Mouse (Mus musculus) kidney, adult 11 months (tissue): Measurements from ENCODE around the gene Bbx.

Source experiments
- DNase-seq: peaks from one replicate; pipeline ENCODE4 v3.0.0; 2022

Gene Bbx

DNA sequence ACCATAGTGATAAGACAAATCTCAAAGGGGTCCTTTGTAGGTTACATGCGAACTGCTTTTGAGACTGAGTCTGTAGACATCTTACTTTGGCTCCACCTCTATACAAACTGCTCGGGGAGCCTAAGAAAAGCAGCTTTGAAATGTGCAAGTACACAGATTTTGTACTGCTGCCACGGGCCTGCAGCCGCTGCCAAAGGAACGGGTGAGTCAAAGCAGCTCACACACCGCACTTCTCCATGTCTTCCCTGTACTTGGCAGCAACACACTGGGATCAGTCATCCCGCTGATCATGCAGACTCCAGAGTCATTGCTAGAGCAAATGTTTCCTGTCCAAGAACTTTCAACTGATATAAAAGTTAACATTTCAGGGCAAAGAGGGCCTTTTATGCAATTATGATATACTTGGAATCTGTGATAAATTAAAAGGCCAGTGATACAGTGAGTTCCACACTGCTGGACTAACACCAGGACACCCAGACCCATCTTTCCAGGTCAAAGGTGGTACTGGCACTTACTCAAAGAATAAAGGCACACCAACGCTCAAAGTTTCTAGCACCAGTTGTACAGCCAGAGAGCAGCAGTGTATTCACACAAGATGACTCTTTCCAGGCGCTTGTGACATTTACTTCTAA lies 122.7 kb downstream of the Bbx start:
- peak; percentile 57 for DNase-seq

DNA sequence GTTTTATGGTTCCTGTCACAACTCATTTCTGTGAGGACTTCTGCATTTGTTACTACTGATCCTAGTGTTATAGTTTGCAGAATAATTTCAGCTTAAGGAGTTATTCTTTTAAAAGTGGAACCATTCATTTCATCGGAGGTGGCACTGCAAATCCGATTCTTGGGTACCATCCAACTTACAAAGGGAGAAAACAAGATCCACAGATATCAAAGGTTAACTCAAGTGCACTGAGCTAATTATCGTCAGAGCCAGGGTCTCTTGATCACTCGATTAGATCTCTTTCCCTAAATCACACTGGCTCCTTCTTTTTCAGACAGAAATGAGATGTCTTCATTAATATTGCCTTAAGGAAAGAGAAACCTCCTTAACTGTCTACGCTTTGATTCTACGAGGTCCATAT lies 123.9 kb downstream of the Bbx start:
- DNase-seq: no peak

DNA sequence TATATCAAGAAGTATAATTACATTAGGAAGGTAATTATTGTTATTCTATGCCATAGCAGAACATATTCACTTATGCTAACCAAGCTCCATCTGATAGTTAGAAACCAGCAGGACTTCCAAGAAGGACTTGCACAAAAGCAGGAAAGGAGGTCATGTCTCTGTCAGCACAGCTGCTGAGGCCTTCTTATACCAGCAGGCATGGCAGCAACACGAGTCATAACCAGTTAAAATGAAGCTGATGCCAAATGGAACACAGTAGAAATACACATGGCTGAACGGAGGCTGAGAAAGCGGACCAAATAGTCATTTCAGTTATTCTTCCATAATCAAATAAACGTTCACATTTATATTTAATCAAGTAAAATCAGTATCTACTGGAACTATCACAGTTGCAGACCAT lies 125.0 kb downstream of the Bbx start:
- DNase-seq: no peak

DNA sequence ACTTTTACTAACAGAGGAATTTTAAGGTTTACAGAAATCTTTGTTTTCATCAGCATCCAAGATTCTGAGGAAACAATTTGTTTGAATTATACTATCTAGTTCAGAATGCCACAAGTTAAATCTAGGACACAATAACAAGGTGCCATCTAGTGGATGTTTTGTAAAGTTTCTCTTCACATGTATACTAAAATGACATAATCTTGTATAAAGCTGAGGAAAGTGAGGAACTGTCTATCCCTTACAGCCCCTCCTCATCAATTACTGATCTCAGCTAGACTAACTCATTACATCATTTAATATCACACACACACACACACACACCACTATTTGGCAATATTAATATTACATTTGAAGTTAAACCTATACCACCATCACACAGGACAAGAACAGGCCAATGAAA lies 125.5 kb downstream of the Bbx start:
- DNase-seq: no peak

DNA sequence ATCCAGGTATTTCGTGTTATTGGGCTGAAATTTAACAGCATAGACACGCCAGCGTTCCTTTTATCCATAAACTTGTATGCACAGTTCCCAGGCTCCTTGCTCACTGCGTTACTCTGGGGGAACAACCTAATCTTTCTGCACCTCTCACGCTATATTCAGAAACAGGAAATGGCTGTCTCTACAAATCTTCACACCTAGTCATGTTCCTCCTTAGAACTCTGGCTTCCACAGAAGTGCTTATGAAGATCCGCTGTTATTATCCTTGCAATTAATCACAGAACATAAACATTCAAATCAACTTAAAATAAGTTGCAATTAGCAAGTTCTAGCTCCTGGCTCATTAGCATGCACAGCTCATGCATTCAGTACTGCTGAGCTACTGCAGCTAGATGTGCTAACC lies 127.0 kb downstream of the Bbx start:
- no peak for DNase-seq

DNA sequence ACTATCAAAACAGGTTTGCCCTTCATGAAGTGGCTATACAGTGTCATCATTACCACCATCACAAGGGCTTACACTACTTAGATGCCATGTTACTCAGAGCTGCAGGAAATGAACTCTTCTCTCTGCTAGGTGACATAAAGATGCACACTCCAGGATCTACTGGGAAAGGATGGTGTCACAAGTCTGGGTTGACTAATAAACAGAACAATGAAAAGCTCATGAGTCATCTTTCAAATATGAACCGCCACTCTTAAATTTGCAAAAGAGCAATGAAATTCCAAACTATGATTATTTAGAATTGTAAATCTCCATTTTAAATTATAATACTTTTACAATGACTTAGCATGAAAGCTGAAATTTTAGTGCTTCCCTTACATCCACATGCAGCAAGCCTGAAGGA lies 129.6 kb downstream of the Bbx start:
- no peak for DNase-seq

DNA sequence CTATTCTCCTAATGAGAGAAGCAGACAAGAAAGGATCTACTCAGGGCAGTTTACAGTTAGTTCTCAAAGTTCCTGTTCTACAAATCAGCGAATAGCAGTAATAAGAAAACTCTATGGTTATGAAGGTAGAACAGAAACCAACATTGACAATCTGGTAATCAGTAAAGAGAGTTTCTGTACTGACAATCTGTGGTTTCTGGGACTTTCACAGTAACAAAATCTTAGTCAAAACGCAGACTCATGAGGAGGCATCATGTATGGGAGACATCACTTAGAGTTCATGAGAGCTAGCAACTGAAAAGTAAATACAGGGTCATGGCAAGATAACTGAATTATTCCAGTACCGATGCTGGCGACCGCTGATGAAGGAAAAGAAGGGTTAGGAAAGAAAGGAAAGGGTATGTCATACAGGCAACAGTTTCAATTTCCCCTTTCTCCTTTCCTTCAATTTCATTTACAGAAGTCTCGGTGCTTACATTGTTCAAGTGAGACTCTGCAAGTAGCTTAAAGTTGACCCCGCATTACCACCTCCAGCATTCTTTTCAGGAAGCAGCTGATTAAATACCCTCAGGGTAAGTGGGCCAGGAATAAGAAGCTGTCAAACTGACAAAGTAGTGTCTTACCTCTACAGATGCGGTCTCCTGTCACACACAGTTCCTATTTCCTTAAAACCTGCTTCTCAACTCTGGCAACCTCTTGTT lies 133.3 kb downstream of the Bbx start:
- no peak for DNase-seq

DNA sequence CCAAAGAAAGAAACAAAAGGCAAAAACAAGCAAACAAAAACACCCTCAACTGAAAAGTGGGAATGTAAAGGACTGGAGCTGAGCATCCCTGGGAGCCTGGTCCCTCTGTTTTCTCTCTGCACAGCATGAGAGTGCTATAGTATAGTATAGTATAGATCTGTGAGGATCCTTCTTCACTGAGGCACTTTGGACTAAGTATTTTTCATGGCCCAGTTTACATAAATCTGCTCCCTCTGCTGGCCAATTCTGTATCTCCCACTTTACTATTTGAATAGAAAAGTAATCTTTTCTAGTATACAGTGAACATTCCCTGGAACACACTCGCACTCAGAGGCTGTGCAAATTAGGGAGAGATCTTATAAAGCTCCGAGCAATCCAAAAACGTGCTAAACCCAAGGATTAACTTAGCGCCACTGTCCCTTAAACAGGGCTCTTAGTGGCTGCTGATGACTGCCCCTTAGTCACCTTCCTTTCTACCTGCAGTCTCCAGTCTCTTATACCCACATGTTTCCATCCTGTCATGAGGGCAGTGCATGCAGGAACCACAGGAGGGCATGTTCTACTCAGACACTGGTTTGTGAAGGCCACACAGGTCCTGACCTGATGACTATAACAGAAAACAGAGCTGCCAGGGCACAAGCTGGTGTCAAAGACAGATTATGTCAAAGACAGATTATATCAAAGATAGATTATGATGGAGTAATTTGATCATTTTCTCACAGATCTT lies 138.5 kb downstream of the Bbx start:
- DNase-seq: no peak

DNA sequence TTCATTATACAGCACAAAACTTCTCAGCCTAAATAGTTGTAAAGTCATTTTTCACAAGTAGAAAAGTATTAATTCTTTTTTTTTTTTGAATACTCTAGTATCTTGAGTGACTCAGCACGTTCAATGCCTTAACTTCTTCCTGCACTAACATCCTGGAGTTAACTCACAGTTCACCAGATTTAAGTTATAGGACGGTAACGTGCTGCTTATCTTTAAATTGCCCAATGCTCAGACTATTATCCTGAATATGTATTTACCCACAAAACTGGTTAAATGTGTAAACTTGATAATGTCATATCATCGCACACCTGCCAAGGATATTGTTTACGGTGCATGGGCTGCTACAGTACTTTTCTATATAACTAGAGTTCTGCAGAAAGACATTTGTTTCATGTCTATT lies 139.4 kb downstream of the Bbx start:
- no peak for DNase-seq

DNA sequence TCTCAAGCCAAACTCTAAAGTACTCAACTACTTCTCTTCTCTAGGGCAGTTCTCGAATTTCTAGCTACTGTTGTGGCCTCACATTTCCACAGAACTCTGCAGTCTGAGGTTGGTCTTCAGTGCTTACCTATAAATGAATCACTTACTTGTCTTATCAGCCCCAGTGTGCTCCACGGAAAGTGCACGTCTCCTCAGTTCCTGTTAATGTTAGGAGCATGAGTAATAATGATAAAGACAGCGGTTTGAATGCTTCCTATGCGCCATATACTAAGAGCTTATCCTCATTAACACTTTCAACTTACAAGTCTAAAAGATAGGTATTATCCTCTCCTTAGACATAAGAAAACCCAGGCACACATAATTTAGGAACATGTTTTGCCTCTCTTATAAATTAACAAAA lies 142.4 kb downstream of the Bbx start:
- no peak for DNase-seq

DNA sequence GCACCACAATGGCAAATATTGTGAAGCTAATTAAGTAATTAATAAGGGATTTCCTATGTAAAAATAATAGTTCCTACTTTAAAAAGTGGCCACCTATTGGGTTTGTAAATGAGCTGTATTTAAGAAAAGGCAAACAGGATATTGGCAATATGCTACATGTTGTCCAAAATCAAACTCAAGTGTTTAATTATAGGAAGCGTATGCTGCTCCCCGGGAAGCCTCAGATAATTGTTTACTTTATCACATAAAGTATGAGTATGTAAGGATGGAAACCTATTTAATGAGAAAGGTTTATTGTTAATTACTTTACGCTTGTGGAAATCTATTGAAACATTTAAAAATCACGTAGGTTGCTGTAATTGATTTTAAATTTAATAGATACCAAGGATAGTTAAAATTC lies 159.4 kb downstream of the Bbx start:
- no peak for DNase-seq

DNA sequence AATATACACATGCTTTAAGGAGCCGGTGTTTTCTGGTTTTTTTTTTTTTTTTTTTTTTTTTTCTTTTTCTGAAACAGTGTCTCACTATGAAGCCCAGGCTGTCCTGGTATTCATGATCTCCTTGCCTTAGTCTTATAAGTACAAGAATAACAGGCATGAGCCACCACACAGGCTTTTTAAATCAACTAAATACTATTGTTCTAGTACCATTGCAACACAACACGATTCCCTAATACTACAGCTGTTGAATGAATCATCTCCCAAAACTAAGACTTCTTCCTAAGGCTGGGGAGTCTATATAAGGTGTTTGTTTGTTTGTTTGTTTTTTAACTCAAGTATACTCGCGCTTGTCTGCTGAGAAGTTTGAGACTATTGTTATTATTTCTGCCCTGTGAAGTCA lies 169.5 kb downstream of the Bbx start:
- no peak for DNase-seq

DNA sequence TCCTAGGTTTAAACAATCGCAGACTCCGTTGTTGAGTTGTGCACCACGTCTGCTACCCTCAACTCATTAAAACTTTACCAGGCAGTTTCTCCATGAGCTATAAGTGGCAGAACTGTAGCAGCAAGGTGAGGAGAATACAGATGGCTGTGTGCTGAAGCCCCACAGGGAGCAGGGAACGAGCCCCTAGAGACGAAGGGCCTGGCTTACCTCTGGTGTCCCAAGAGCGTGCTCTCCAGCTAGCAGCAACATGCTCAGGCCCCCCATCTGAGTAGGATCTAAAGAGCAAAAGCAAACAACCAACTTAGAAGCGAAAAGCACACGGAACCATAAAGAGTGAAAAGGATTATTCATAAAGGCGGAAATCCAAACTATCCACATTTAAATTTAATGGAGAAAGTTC lies 170.0 kb downstream of the Bbx start:
- no peak for DNase-seq

DNA sequence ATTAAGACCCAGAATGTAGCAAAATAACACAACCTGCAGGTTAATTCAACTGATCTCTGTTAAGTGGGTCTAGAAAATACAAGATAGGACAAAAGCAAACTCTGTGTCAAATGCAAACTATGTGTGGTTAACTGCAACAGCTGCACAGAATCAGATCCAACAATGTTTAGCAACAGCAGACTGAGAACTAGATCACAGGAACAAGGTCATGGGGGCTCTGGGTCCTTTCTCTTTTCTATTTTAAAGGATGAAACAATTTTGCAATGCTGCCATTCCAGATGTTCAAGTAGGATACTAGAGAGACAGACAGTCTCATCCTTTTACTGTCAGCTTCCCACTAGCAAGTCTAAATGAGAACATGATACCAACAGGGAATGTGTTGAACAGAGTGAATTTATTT lies 170.4 kb downstream of the Bbx start:
- DNase-seq: no peak

DNA sequence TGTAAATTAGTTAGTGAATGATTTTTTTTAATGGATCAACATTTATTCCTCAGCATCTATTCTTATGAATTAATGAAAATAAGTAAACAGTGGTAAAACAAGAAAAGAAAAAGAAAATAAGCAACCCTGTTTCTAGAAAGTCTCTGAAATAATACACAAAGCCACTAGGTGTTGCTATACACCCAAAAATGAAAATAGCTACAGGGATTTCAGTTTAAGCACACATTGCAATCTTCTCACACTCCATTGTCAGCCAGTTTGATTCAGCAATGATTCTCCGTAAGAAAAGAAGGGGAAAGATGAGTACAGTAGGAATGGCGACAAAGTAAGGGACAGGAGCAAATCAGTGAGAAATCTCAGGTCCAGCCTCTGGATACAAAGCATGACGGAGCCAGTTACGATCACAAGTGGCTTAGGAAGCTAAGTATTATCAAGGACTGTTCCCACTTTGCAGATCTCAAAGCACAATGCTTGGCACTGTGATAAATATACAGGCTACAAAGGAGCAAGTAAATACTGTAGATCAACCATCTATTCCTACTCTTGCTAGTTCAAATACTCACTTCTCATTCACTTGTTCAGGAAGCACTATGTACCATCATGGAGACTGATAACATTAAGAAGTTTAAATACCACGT lies 177.5 kb downstream of the Bbx start:
- DNase-seq: no peak

DNA sequence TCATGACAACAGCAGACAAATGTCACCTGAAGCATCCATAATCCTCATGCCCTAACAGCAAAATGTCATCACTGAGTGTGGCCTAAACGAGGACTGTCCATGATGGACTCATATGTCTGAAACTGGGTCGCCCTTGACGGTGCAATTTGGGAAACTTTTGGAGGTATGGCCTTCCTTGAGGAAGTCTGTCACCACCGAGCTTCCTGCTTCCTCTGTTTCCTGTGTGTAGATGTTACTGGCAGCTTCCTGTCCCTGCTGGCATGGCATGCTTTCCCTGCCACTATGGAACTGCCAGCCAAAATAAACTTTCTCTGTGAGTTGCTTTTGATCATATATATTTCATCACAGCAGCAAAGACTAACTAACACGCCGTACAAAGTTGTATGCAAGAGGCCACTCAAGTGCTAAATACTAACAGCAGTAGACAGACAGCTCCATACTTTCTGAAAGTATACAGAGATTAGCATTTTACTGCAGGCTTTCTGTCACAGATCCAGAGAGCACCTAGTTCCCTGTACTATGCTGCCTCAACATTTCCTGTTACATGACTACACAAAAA lies 180.7 kb downstream of the Bbx start:
- DNase-seq: no peak

DNA sequence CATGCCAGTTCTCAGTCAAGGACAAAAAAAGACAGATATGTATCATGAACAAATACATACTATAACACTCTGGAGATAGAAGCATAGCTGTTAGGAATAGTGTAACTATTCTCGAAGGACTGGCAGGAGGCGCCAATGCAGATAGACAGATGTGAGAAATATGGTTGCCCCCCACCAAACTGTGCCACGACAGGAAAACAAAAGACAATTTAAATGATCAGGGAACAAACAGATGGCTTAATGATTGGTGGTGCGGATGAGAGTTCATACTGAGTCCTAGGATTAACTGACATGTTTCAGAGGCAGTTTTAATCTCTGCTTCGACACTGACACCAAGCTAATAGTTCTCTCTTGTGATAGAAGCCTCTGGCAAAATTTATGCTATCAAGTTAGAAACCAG lies 181.7 kb downstream of the Bbx start:
- DNase-seq: no peak

DNA sequence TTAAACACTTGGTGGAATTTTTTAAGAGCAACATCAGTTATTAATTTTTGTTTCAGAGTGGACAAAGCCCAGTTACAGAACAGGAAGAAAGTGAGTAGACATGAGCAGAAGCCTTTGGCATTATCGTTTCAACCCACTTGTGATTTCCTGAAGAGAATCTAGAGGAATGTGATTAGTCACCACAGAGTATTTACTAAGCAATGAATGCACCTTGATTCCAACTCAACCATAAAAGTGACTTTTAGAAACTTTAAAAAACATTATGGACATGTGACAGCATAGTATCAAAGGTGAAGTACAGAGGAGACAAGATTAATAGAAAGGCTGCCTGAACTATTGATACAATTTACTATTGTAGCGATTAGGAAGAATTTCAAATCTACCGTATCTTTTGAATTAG lies 183.2 kb downstream of the Bbx start:
- no peak for DNase-seq

DNA sequence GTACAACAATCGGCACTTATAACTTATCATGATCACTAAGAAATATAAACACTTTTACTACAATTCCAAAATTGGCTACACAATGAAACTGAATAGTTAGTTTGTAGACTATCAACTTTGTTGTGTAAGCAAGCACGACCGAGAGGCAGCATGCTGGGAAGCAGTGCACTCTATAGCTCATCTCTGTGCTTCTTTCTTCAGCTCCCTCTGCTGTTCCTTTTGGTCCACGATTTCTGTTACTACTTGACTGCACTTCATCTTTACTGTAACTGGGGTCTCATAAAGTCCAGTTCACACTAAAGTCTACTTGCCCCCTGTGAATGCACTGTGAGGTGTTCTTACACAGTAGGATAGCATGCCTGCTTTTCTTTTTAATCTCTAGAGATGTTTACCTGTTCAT lies 189.7 kb downstream of the Bbx start:
- no peak for DNase-seq

DNA sequence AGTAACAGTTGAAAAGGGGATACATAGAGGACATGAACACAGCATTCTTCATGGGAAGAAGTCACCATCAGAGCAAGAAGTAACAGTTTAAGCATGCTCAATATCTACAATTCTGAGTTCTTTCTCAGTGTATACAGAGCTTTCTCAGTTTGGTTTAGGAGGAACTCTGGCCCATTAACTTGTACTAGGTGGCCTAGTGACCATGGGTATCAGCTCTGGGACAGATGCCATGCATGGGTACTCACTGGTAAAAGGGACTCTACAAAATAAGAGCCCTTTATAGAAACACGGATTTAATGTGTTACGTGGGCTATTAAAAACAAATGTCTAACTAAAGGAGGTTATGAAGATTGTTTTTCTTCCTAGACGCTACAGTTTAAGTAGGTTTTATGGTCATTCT lies 190.6 kb downstream of the Bbx start:
- DNase-seq: no peak

DNA sequence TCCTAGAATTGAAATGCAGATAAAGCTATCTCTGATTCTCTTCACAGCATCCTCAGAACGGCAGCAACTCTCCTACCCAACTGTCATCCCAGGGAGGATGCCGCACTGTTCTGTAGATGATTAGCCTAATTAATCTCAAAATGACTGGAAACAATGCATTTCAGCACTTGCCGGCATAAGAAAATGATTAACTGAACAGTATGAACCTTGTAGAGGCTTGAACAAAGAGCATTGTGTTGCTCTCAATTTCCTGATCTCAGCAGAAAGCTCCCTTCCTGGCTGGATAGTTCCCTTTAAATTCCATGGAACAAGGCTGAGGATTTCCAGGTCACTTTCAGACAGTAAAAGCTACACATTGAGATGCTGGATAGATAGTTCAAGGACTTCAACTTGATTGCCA lies 197.0 kb downstream of the Bbx start:
- DNase-seq: no peak

DNA sequence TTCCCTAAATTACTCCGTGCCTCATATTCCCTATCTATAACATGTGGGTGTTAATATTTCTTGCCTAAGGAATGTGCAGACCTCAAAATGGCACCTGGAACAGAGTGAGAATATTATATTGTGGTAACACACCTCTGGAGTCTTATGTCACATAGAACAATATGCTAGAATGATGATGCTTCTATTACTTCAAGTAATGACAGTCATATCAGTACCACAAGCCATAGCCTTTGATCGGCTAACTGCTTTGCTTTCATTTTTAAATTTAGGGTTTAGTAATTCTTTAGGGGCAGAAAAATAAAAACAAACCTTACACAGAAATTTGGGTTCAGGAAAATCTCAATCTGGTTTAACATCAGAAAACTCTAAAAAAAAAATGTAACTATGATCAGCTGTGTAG lies 201.6 kb downstream of the Bbx start:
- no peak for DNase-seq

DNA sequence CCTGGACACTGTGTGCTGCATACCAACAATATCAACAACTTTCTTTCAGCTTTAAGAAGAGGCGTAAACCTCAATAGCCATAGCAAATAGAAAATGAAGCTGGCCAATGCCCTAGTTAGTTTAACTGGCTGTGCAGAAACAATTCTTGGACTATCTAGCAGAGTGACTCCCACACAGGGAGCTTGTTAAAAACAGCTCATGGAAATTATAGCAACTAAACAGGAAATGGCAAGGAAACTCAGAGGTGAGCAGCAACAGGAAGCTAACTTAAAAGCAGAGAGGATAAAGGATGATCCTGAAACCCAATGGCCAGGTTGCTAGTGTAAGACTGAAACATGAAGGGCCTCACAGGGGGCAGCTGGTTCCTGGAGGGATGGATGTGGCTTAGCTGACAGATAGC lies 203.4 kb downstream of the Bbx start:
- DNase-seq: no peak

DNA sequence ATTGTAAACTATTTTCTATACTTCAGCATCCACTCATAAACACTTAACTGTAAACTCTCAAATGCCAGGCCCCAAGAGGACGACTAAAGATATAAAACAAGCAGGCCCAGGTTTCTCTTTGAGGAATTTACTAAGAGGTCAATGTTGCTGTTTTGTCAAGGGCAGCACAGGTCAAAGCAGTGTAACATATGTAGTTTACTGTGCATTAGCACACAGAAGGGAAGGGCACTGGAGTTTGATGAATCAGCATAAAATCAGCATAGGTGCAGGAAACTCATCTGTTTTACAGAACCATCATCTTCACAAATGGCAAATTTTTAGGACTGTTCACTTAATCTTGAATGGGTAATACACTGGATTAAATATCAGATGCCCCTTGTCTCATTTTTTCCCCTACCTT lies 205.9 kb downstream of the Bbx start:
- DNase-seq: no peak
